Mouse (Mus musculus) monocyte, adult 2 months (primary cell): ENCODE results near the gene Crip2.
A peak's percentile ranks its signal among the peaks of the same experiment; 100 is the strongest.

Experiments
- DNase-seq, 2 experiments: peaks; one replicate each; pipeline ENCODE4 v3.0.0; 2022; ENCODE audit warnings: low spot score in 2 of 2, low read depth in 1 of 2

Crip2 gene

DNA sequence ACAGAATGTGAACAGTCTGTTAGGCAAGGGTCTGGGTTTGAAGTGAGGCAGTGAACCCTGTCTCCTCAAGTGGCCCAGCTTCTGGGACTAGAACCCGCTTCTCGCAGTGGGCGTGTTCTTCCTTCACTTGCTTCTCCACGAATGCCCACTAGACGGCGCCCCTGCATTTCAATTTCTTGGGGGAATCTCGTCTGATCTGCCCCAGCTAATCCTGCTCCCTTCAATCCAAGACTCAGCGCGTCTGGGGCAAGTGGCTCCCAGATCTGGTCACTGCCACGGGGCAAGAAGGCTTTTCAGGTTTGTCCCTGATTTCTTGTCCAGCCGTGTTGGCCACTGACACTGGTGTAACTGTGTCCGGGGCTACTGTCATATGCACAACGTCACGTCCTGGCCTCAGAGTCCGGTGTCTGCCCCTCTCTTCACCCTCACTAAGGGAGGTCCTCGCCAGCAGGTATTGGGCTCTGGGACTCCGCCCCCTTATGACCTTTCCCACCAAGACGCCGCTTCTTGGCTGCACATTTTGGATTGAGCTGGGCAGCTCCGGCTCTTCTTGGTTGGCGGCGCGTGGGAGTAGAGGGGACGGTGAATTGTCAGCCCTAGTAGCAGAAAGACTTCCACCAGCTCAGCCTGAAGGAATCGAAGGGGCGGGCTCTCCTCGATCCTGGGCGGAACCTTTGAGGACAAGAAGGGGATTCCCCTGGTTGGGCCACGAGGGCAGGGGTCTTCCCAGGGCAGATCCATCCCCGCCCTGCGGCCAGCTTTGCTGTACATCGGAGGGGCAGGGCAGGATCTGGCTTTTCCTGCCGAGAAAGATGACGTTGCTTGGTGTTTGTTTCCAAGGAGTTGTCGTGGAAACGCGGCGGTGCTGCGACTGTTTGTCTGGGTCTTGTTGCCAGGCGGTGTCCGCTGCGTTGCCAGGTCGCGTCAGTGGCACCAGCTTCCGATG lies 6.3 kb downstream of the Crip2 start, which contains the start of gene Crip1:
TSS of gene Crip1 (plus strand) at position 205 of the 946 bp plus-strand sequence.
- peak; percentile 85 to 92 for DNase-seq

DNA sequence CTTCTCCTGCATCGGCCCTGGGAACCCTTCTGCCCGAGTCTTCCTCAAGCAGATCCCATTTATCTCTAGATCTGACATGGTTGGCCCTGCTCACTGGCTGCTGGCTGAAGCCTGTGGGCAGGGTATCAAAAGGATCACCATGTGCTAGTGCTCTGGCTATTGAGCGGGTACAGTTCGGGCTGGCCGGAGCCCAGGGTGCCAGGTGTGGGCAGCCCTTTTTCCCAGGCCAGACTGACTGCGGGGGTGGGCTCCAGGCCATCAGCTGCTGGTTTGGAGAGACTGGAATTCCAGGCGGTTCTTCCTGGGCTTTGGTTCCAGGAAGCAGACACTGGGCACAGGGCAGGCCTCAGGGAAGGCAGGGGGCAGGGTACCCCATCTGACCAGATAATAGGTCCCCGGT lies 7.4 kb downstream of the Crip2 start:
- no peak for DNase-seq

DNA sequence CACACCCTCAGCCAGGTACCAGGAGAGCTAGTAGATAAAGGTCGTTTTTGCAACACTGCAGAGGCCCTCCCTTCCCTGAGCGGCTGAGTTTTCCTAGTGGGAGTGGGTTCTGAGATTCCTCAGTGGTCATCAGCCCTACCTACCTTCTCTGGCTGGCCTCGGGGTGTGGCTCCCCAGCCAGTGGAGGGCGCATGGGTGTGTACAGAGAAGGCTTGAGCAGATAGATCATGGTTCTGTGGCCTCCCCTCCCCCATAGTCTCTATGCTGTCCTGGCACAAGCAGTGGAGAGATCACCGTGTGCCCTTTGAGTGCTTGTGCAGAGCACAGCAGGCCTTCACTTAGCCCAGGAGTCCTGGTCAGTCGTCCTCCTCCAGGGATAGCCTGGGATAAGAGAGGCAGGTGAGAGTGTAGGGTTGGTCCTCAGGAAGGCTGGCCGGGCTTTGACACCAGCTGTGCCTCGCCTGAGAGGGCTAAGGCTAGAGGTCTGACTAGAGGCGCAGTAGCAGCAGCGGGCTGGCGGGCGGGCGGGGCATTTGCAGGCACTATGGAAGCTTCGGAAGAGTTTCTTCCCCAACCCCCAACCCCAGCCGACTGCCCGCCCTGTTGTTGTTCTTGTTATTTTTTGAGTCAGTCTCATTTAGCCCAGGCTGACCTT lies 8.5 kb downstream of the Crip2 start:
- no peak for DNase-seq

DNA sequence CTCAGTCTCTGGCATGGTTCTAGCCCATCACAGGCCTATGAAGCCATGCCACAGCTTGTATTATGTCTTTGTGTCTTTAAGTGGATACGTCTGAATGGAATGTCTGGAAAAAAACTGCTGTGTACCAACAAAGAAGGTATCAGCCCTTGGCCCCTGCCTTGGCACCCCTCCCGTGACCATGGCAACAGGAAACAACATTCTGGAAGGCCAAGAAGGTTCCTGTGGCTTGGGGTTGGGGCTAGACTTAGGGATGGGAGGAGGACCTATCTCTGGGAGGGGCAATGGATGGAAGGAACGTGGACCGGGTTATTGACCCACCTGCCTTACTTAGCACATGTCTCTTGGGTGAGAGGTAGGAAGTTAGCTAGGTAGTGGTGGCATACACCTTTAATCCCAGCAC lies 9.3 kb downstream of the Crip2 start:
- no peak for DNase-seq

DNA sequence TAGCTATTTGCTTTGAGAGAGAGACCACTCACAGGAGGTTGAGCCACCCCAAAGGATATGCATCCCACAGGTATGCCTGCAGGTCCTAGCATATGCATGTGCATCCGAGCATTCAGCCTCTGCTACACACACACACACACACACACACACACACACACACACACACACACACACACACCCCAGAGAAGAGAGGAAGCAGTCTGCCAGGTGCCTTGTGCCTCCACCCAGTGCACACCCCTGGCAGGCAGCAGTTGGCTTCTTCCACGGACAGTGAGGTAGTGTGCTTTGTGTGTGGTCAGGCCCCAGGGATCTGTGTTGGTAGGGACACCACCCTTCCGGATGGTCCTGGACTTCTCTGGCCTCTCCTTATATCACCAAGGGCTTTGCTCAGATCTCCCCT lies 9.9 kb downstream of the Crip2 start:
- DNase-seq = no peak

DNA sequence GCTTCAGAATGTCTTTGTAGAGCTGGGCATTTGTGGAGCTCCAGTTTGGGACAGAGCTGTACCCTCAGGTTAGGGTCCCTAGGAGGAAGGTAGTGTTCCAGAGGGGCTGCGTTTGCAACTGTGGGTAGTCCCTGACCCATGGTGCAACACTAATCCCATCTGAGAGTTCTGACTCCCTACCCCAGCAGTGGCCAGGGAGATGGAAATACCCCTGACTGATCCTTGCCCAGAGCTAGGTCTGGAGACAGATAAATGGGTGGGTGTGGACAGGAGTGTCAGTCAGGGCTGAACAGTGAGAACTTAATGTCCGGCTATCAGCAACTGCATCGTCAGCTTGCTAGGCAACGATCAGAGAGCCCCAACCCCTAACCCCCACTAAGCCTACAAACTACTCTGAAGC lies 10.6 kb downstream of the Crip2 start:
- DNase-seq = no peak

DNA sequence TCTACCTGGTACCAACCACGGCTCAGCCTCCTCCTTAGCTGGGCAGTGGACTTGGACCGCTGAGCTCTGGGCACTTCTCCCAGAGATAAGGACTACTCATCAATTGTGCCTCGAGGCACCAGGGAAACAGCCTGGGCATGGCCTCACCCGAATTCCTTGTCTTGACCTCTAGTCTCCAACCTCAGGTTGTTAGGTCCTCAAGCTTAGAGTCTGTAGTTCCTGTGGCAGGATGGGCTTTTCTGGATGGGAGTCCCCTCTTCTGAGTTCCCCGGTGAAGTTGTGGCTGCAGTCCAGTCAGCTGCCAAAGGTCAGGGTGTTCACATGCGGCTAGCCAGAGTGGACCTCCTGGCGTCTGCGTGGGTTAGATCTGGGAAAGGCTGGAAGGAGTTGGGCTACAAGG lies 11.0 kb downstream of the Crip2 start:
- DNase-seq = no peak

DNA sequence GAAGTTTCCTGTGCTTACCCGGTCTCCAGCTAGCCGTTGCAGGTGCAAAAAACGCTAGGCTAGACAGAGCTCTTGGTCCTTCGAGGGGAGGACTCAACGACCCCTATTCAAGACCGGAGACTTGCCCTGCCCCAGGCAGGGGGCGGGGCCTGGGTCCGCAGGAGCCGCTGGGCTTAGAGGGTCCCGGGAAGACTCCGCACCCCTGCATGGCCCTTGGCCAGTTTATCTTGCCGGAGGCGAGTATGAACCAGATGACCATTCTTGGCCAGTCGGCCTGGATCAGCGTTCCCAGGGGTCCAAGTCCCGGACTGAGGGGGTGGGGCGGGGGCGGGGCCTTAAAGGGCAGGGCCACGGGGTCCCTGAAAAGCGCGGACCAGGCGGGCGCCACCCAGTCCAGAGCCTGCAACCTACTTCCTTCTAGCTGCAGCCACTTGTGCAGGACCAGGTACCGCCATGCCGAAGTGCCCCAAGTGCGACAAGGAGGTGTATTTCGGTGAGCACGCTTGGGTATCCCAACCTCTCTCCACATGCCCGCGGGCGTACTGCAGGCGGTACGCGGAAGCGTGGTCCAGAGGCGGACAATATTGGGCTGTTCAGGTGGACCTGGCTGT lies 11.7 kb downstream of the Crip2 start:
- peak in 1 of 2 experiments; percentile 50 for DNase-seq

DNA sequence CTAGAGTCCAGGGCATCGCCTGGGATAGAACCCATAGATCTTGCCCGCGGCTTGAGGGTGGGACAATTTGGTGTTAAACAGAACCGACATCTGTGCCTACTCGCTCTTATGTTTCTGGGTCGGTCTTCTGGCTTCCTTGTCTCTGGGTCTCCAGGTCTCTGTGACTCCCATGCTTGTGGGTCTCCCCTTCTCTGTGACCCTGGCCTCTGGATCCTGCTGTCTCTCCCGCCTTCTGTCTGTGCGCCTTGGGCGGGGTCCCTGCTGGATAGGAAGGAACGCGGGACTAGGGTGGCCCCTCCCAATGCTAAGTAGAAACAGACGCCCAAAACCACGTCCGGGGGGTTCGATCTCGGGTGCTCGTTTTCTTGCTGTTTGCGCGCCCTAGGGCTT lies 12.2 kb downstream of the Crip2 start:
- peak in 1 of 2 experiments; percentile 41 for DNase-seq

DNA sequence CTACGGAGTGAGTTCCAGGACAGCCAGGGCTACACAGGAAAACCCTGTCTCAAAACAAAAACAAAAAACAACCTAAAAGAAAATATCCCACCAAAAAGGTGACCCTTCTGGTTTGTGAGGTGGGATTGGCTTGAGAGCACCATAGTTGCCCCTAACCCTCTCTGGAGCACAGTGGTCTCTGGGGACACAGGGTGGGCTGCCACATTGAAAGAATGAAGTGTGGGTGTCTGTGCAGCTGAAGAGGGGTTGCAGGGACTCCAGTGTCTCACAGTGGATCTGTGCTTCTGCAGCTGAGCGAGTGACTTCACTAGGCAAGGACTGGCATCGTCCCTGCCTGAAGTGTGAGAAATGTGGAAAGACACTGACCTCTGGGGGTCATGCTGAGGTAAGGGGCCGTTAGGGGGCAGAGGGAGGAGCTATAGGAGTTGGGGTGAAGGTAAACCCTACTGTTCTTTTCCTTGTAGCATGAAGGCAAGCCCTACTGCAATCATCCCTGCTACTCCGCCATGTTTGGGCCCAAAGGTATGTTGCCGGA lies 13.0 kb downstream of the Crip2 start:
- DNase-seq = no peak

DNA sequence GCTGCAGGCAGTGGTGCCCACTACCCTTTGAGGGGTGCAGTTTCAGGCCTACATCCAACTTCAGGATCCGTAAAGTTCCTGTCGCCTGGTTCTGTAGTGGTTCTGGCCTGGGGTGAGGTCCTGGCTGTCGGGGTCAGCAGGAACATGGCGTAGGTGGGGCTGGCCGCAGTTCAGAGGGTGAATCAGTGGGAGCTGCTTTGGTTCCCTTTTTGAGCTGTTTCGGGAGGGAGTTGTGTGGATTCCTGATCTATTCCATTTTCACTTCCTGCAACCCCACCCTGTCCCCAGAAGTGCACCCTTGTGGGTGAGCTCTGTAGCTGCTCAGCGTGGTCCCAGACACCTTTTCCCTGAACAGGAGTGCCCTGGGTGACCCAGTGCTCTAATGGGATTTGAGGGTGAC lies 13.9 kb downstream of the Crip2 start:
- peak in 1 of 2 experiments; percentile 51 for DNase-seq

DNA sequence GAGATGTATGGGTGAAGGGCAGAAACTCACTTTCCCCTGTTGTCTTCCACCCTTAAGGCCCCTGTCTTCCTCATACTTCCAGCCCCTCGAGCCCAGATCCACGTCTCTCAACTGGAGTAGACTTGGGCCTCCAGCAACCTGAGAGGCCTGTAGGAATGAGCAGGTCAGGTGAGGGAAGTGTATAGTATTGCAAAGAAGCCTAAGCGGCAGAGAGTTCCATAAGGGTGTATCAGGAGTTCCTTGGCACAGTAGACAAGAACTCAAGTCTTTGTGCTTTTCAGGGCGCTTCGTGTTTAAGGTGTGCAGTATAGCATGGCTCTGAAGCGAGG lies 14.7 kb downstream of the Crip2 start:
- DNase-seq = no peak

DNA sequence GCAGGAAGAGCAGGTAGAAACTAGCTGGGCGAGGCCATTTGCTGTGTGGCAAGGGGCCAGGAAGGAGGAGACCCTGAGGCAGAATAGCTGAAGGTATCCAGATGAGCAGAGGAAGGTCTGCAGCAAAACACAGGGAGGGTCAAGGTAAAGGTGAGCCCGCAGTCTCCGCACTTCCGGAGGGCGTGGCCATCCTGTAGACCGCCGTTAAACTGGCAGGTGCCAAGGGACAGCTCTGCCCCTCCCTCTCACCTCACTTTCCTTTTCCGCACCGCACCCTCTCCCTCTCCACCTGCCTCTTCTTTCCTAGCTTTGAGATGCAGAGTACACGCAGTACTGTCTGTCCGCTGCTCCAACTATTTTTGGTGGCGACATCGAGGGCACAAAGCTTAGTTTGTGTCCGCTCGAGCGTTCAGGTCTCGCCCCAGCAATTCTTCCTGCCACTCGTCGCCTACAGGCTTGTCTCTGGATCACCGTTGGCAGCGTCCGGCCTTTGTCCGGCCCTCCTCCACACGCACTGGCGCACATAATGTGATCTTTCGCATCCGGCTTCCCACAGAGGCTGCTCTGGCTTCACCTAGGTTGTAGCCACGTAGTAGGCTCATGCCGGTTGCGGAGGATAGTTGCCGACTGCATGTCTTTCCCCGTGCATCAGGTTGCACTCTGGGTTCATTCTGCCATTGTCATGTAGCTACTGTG lies 15.2 kb downstream of the Crip2 start:
- DNase-seq = peak in 1 of 2 experiments; percentile 52

DNA sequence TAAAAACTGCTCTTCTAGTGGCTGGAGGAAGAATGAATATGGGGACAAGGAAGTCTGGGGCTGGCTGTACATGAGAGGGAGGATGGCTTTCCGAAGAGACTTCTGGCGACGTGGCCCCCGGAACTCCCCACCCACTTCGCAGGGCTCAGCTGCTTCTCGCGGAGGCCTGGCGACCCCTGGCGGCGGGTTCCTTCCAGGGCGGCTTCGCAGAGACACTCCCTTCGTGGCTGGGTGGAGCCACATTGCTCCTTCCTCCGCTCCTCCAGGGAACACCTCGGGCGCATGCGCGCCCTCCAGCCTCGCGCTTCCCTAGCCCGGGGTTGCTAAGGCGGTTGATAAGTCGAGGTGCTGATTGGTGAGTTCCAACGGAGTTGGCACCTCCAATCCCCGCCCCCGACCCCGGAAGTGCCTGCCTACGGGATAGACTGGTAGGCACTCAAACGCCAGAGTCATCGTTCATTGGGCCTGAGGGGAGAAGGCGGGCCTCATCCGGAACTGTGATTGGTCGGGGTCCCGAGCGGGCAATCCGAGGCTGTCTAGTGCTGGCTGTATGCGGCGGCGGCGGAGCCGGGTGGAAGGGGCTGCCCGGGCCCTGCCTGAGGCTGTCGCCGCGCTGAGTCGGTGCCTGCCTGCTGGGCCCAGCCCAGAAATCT lies 16.0 kb downstream of the Crip2 start, which contains the start of gene Tedc1:
TSS of gene Tedc1 (plus strand) at position 535 of the 653 bp plus-strand sequence.
- peak; percentile 98 to 99 for DNase-seq

DNA sequence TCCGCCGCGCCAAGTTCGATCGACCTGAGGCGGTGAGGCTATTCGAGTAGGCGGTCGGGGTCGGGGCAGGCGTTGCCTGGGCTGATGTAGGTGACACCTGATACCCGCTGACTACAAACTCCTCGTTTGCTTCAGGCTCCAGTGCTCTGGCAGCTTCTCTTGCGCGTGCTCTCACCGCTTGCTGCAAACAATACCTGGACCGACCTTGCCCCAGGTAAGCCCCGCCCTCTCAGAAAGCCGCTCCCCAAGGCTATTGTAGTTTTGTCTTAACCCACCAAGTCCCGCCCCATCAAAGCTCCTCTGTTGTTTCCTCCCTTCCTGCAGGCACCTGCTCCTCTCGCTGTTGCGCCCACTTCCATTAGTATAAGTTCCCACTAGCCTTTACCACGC lies 16.5 kb downstream of the Crip2 start:
- DNase-seq = no peak

DNA sequence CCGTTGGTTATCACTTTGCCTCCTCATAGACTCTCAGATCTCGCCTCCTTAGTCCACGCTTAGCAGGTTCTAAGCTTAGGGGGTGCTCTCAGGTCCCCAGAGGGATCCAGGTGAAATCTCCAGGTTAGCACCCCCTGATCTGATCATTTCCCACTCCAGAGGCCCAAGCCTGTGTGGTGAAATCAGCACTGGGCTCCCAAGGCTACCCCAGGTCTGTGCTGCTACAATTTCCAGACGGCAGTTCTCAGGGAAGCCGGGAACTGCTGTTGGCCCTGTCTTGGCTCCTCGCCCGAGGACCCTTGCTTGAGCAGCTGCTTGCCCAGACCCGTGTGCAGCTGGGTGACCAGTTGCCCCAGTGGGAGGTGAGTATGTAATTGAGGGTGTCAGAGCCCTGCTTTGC lies 17.0 kb downstream of the Crip2 start:
- no peak for DNase-seq

DNA sequence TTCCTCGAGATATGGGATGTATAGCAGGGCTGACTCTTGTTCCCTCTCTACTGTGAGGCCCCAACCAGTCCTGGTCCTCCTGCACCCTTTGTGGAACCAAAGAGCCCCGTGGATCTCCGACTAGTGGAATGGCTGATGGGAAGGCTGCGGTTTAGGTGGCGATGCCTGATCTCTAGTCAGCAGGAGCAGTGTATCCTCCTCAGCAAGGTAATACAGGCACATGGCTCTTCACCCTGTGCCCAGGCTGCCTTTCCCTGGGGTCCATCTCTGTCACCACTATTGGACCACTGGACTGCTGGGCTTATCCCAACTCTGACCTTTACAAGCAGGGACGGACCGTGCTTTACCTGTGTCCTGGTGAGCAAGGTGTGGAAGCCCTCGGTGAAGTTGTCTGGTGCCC lies 17.5 kb downstream of the Crip2 start:
- no peak for DNase-seq

DNA sequence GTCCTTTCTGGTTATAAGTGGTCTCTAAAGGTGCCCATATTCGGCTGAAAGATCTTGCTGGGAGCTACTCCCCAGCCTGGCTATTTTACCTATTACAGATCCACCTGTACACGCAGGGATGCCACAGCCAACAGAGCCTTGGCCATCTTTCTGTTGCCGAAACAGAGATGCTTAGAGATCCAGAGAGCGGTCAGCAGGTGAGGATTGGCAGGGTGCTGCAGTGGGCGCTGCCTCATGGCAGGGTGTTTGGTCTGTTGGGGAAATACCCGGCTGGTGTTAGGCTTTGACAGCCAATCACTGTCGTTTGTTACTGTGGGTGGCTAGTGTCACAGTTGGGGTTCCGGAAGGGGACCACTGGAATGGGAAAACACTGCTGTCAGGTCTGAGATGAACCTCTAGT lies 17.9 kb downstream of the Crip2 start:
- DNase-seq = no peak

DNA sequence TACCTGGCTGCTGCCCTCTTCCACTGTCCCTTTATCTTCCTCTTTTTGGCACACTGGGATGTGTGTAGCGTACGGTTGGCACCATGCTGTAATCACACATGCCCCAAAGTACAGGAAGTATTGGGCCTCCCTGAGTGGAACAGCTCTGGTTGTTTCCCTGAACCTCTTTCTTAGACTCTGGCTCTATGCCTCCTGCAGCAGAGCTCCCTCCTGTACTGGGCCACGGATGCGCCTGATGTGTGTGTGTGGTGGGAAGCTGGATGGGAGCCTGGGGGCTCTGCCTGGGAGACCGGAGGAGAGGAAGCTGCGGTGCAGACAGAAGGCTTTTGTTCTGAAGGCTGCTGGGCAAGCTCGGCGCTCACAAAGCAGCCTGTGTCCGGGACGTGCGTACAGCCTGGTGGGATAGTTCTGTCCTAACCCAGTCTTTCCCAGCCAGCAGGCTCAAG lies 23.5 kb downstream of the Crip2 start:
- no peak for DNase-seq

DNA sequence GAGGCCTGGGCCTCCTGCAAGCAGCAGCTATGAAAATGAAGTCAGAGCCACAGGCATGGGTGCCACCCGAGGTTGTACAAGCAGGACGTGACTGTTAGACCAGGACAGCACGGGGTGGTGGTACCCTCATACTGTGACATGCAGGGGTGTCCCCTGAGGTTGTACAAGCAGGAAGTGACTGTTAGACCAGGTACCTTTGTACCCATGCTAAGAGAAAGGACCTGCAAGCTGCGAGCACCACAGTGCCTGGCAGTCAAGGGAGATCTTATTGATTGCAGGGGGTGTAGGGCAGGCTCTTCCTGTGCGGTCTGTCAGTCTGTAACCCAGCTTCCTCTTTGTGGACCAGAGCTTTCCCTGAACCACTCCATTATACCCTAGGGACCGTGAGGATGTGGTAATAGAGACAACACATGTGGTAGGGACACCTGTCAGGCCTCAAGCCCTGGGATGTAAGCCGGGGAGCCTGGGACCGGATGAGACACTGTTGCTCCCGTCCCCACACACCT lies 28.0 kb downstream of the Crip2 start:
- DNase-seq = no peak
